Mouse (Mus musculus) liver, embryonic 11.5 days (tissue): ENCODE measurements around the gene Btn1a1. TPM values are rescaled to one million over a fixed set of nuclear protein-coding genes. Genes with fewer than 3 reads are reported as not detected.
A peak's percentile ranks its signal among the peaks of the same experiment; 100 is the strongest.

Experiments used
- ATAC-seq: fragments of 200-750 bp; cut with Nextera tagmentation; replicated peaks from 2 replicates; pipeline ENCODE4 v1.8.0; 2017; ENCODE audit warnings: moderate number of reproducible peaks, mild to moderate bottlenecking, moderate TSS enrichment, moderate library complexity; ENCODE audit not compliant: low FRiP score
- DNase-seq: peaks from one replicate; pipeline ENCODE4 v3.0.0-alpha.2; 2017; ENCODE audit warnings: low spot score
- H3K27ac ChIP-seq: fragments of 300-500 bp; sonication (generic); 2 replicates; pipeline ENCODE4 v1.5.1; 2014; ENCODE audit warnings: mild to moderate bottlenecking, low read depth, low read length, control low read depth
- H3K27me3 ChIP-seq: fragments of 300-500 bp; sonication (generic); replicated peaks from 2 replicates; pipeline ENCODE4 v1.6.1; 2014; ENCODE audit warnings: low read length, mixed read lengths; ENCODE audit not compliant: control insufficient read depth, insufficient read depth
- H3K36me3 ChIP-seq: fragments of 300-500 bp; sonication (generic); 2 replicates; pipeline ENCODE4 v1.6.1; 2014; ENCODE audit warnings: mild to moderate bottlenecking, low read length, moderate library complexity, mixed read lengths; ENCODE audit not compliant: control insufficient read depth, insufficient read depth
- H3K4me1 ChIP-seq: fragments of 300-500 bp; sonication (generic); replicated peaks from 2 replicates; pipeline ENCODE4 v1.6.1; 2014; ENCODE audit warnings: low read length, mixed read lengths; ENCODE audit not compliant: control insufficient read depth, insufficient read depth
- H3K4me2 ChIP-seq: fragments of 300-500 bp; sonication (generic); 2 replicates; pipeline ENCODE4 v1.6.1; 2014; ENCODE audit warnings: mild to moderate bottlenecking, control low read depth, moderate library complexity
- H3K4me3 ChIP-seq: fragments of 300-500 bp; sonication (generic); 2 replicates; pipeline ENCODE4 v1.5.1; 2014; ENCODE audit warnings: low read depth, low read length, control low read depth
- H3K9ac ChIP-seq: fragments of 300-500 bp; sonication (generic); 2 replicates; pipeline ENCODE4 v1.6.1; 2014; ENCODE audit warnings: low read depth, low read length, control low read depth
- H3K9me3 ChIP-seq: fragments of 300-500 bp; sonication (generic); 2 replicates; pipeline ENCODE4 v1.6.1; 2016; ENCODE audit warnings: low read length, inconsistent platforms, mixed read lengths; ENCODE audit not compliant: control insufficient read depth
- WGBS: fragments of 180-500 bp; shearing (Covaris S2); extraction: QIAGEN DNeasy Blood & Tissue Kit; methylation state at CpG from one replicate; pipeline ENCODE4 v1.1.7; 2014; 5-methylcytosine and 5-hydroxymethylcytosine counted together
- polyA plus RNA-seq: library from polyadenylated mRNA; unstranded; fragments of >200 nt; fragmentation: Nextera tagmentation; extraction: Ambion mirVana; gene quantifications from 2 replicates; pipeline ENCODE4 v1.2.1, GENCODE M21; 2014

Btn1a1 gene
- polyA plus RNA-seq, 1 experiment from 2014 or later = 1.8 TPM

DNA sequence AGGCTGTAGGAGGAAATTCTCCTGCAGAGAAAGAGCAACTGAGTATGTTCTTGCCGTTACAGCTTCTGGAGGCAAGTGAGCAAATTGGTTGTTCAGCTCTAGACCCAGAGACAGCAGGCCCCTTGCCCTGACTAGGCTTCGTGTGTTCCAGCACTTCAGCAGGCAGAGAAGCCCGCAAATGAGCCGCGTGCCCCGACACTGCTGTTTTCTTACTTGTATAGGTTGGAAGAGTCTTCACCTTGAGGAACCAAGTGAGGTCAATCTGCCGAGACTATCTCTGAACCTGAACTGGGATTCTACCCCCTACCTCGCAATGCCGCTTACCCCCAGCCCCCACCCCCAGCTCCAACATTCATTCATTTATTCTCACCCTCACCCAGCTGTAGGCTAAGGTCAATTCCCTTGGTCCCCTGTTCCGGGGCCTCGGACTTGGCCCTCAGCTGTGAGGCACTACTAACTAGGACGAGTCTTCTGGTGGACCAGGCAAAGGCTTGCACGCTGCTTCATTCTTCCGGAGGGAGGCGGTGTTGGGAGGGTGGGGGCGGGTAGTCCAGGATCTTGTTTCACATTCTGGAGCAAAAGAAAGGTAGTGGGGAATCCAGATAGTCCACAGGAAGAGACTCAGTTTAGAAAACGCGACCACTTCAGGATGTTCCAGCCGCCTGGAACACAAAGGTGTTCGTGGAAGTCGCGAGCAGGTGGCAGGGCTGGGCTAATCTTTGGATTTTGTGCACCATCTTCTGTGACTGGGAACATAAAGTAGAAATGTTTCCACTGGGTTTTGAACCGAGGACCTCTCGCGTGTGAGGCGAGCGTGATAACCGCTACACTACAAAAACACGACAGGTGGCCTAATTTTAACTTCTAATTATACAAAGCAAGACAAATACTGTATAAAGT, 54.1 kb downstream of the Btn1a1 start:
- Histone ChIP-seq H3K4me1 (no peaks in the 10 kb centered on the region), H3K9me3 (no peaks in the 10 kb centered on the region), H3K27me3 (0 out of 2 replicates have a peak, but pooled peaks cover 2% of the 10 kb centered on the region), H3K4me2 (peak overlapping the region; percentile 84), H3K4me3 (peak overlapping the region; percentile 56), H3K27ac (no peak overlapping the region), H3K9ac (peak overlapping the region; percentile 23; the same call in 1 of the 2 replicates), H3K36me3 (no peaks in the 10 kb centered on the region)
- ATAC-seq (peak; percentile 64), DNase-seq (peak; percentile 72)
- WGBS = 3% methylated on average over 29 of the region's 29 CpGs

DNA sequence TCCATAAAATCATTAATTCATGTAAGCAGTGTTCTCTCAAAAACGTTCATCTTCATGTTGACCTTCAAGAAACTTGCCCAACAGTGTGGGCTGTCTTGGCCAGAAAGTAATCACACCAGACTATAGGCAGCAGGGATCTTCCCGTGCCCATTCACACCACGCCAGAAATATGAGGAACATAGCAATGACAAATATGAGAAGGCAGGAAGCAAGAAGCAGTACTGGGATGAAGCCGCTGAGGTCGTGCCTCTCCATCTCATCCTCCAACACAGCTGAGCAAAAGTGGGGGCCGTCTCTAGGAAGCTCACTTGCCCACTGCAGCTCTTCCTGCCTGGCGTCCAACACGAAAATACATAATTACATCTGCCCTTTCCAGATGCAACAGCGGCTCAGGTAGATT, 55.1 kb downstream of the Btn1a1 start:
- Histone ChIP-seq H3K9ac (no peak overlapping the region), H3K4me2 (no peak overlapping the region), H3K27me3 (peaks cover 2% of the 10 kb centered on the region; the same call in 1 of the 2 replicates), H3K4me3 (no peak overlapping the region), H3K4me1 (no peaks in the 10 kb centered on the region), H3K36me3 (no peaks in the 10 kb centered on the region), H3K27ac (no peak overlapping the region), H3K9me3 (no peaks in the 10 kb centered on the region)
- DNase-seq = no peak
- ATAC-seq = no peak
- WGBS = 69% methylated on average over 9 of the region's 9 CpGs

Other genes starting within 250 kb of the Btn1a1 start
- gene Vmn1r222, start 230.0 kb downstream of the Btn1a1 start, polyA plus RNA-seq = not detected in 2 replicates
- not detected in 2 replicates for gene Vmn1r223, start 218.8 kb downstream of the Btn1a1 start, polyA plus RNA-seq
- gene Zfp322a, start 96.7 kb downstream of the Btn1a1 start, polyA plus RNA-seq = 36.4 and 37.0 TPM in 2 replicates
- gene Abt1, start 42.0 kb downstream of the Btn1a1 start, polyA plus RNA-seq = 13.1 and 13.4 TPM in 2 replicates
- gene Btn2a2, start 23.0 kb upstream of the Btn1a1 start, polyA plus RNA-seq = 0.08 and 0.32 TPM in 2 replicates
- gene Hist1h4h, start 65.1 kb upstream of the Btn1a1 start, polyA plus RNA-seq = 3.3 and 4.3 TPM in 2 replicates
- 1.1 and 5.1 TPM in 2 replicates for gene Hist1h2af, start 68.0 kb upstream of the Btn1a1 start, polyA plus RNA-seq
- gene Hist1h3g, start 69.5 kb upstream of the Btn1a1 start, polyA plus RNA-seq = 5.2 TPM in 2 replicates
- 1.6 and 1.7 TPM in 2 replicates for gene Hist1h2bh, start 77.5 kb upstream of the Btn1a1 start, polyA plus RNA-seq
- gene Hist1h3f, start 78.2 kb upstream of the Btn1a1 start, polyA plus RNA-seq = 0.42 and 0.62 TPM in 2 replicates
- gene Hist1h4f, start 85.7 kb upstream of the Btn1a1 start, polyA plus RNA-seq = 0.66 and 1.4 TPM in 2 replicates
- 0.68 and 0.82 TPM in 2 replicates for gene Hist1h1d, start 87.4 kb upstream of the Btn1a1 start, polyA plus RNA-seq
- 3.5 and 5.6 TPM in 2 replicates for gene Hist1h3e, start 96.5 kb upstream of the Btn1a1 start, polyA plus RNA-seq
- 61.3 and 62.9 TPM in 2 replicates for gene Hist1h2ae, start 105.3 kb upstream of the Btn1a1 start, polyA plus RNA-seq
- gene Hist1h2bg, start 105.5 kb upstream of the Btn1a1 start, polyA plus RNA-seq = 5.7 and 6.3 TPM in 2 replicates
- 1.8 TPM in 2 replicates for gene Hist1h2bf, start 108.3 kb upstream of the Btn1a1 start, polyA plus RNA-seq
- gene Hist1h2ad, start 108.5 kb upstream of the Btn1a1 start, polyA plus RNA-seq = 0.84 and 0.92 TPM in 2 replicates
- gene Hist1h3d, start 109.9 kb upstream of the Btn1a1 start, polyA plus RNA-seq = 7.7 and 8.5 TPM in 2 replicates
- 92.8 and 99.3 TPM in 2 replicates for gene Hist1h4d, start 115.7 kb upstream of the Btn1a1 start, polyA plus RNA-seq
- 4.4 TPM in 2 replicates for gene Hist1h2be, start 155.2 kb upstream of the Btn1a1 start, polyA plus RNA-seq
- 17.5 and 21.2 TPM in 2 replicates for gene Hist1h1e, start 156.7 kb upstream of the Btn1a1 start, polyA plus RNA-seq
- gene Hist1h2ac, start 218.0 kb upstream of the Btn1a1 start, polyA plus RNA-seq = 0.79 and 1.5 TPM in 2 replicates
- 31.9 and 35.7 TPM in 2 replicates for gene Hist1h2bc, start 218.3 kb upstream of the Btn1a1 start, polyA plus RNA-seq
- not detected in 2 replicates for gene Hist1h1t, start 229.9 kb upstream of the Btn1a1 start, polyA plus RNA-seq
- 5.1 and 5.2 TPM in 2 replicates for gene Hist1h4c, start 232.6 kb upstream of the Btn1a1 start, polyA plus RNA-seq
- gene Hfe, start 245.0 kb upstream of the Btn1a1 start, polyA plus RNA-seq = 6.1 and 7.2 TPM in 2 replicates